Mouse (Mus musculus): ENCODE results near the gene Thnsl2.

DNA sequence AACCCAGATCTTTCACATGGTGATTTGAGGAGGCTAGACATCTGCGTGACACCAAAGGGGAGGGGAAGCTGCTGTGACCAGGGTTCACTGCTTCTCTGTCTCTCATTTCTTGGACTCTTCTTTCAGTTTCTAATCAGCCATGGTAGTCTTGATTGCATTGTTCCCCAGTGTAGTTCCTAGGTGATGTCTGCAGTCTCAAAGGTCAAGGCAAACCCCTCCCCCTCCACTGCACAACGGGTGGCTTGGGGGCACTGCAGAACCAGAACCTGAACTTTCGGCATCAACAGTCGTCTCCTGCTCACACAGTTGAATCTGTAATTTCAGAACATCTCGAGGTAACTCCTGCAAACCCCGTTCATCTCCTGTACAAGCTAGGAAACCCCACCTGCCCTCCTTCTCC is 4.1 kb upstream of the Thnsl2 start:
- TF ChIP-seq CTCF (IDR thresholded peaks at IDR 0.05; ENCODE audit: insufficient read depth, low read length) (no peak), POLR2A (IDR thresholded peaks at IDR 0.05; ENCODE audit: borderline replicate concordance, extremely low read depth, low read depth, low read length) (no peak)

Measured in lung, adult 2 months (tissue).